Mouse (Mus musculus): ENCODE measurements around the gene Naalad2.
"Not testable (repeated sequence)": the region's sequence is repeated elsewhere in the genome, so short reads cannot be mapped to it uniquely, and the experiment has no call there.

The Naalad2 gene

DNA sequence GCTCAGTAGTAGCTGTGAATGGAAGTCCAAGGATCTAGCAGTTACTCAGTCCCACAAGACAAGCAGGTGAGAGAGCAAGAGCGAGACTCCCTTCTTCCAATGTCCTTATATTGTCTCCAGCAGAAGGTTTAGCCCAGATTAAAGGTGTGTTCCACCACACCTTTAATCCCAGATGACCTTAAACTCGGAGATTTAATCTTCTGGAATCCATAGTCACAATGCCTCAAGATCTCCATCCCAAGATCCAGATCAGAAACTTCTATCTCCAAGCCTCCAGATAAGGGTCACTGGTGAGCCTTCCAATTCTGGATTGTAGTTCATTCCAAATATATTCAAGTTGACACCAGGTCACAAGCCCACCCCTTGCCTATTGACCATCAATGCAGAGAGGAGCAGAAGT lies at the start of gene Naalad2:
Gene Naalad2 (minus strand): TSS at position 101 of the 400 bp plus-strand sequence.
- DNase-seq (ENCODE audit: low spot score in 2 of 2), result not testable (repeated sequence)

DNA sequence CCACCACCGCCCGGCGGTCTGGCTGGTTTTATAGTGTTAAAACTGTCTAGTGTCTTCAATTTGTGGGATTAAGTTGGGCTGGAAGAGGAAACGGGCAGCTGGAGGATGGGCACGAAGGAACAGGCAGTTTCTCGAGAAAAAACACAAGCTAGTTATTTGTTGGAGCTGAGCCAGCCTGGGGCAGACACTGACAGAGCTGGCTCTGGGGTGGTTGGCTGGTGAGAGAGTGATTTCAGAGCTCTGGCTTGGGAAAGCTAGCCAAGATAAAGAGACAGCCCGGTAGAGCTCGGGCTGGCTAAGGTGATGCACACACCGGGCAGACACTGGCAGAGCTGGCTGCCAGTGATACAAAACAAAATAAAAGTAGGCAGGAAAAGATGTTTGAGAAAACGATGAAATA lies 28.9 kb upstream of the Naalad2 start:
- DNase-seq (ENCODE audit: low spot score in 2 of 2), result no peak

DNA sequence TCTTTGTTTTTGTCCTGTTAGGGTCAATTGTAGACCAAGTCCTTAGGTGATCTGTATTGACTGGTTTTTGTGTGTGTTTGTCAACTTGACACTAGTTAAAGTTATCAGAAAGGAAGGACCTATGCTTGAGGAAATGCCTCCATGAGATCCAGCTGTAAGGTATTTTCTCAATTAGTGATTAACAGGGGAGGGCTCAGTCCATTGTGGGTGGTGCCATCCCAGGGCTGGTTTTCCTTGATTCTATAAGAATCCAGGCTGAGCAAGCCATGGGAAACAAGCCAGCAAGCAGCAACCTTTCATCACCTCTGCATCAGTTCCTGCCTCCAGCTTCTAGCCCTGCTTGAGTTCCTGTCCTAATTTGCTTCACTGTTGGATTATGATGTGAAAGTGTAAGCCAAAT lies 27.6 kb upstream of the Naalad2 start, which contains the start of gene Mbd3l2:
Gene Mbd3l2 (plus strand): TSS at position 301 of the 400 bp plus-strand sequence.
- DNase-seq (ENCODE audit: low spot score in 2 of 2), result no peak

DNA sequence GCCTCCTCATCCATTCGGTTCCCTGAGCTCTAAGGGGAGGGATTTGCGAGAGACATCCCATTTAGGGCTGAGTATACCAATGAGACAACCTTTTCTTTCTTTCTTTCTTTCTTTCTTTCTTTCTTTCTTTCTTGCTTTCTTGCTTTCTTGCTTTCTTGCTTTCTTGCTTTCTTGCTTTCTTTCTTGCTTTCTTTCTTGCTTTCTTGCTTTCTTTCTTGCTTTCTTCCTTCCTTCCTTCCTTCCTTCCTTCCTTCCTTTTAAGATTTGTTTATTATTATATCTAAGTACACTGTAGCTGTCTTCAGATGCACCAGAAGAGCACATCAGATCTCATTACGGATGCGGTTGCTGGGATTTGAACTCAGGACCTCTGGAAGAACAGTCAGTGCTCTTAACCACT lies 9.6 kb upstream of the Naalad2 start:
- not testable (repeated sequence) for DNase-seq (ENCODE audit: low spot score in 2 of 2)

DNA sequence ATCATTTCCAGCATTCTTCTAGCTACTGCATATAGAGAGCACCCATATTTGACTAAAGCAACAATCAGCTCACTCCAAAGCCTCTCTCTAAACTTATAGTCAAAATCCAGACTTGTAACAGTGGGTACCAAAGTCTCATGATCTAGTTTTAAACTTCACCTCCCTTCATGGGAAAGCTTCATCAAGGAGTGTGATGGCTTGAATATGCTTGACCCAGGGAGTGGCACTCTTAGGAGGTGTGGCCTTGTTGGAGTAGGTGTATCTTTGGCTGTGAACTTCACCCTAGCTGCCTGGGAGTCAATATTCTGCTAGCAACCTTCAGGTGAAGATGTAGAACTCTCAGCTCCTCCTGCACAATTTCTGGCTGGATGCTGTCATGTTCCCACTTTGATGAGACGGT lies 1.3 kb upstream of the Naalad2 start, which contains the start of gene Ubtfl1:
Gene Ubtfl1 (plus strand): TSS at position 301 of the 400 bp plus-strand sequence.
- no peak for DNase-seq (ENCODE audit: low spot score in 2 of 2)

DNA sequence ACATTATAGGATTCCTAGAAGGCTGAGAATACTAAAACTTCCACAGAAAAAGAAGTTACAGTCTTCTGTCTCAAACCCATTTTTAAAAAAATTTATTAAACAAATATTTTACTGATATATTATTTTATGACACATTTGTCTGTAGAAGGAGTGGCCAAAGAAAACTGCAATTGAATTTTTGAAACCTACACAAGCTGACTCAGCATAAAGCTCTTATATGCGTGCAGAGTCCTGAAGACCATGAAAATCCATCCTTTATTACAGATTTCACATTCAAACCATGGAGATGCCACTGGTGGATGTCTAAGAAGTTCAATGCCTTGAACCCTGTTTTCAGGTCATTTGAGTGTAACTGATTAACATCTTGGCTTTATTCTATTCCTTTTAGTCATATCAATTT lies 3.2 kb downstream of the Naalad2 start:
- DNase-seq (ENCODE audit: low spot score in 2 of 2), result no peak

DNA sequence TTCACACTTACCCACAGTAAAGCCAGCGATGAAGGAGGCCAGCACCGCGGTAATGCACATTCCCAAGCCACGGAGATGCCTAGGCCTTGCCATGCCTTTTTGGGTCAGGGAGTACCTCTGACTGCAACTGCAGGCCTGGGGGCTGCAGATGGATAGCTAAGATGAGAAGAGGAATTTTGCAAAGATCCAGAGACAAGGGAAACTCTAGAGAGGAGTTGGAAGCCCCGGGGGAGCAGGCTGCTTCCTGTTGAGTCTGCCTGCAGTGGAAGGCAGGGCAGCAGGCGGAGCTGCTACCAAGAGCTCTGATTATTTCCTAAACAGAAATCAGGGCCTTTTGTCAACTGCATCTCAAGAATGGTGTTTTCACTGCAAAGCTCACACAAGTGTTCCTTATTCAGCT lies 17.0 kb downstream of the Naalad2 start:
- no peak for DNase-seq (ENCODE audit: low spot score in 2 of 2)

DNA sequence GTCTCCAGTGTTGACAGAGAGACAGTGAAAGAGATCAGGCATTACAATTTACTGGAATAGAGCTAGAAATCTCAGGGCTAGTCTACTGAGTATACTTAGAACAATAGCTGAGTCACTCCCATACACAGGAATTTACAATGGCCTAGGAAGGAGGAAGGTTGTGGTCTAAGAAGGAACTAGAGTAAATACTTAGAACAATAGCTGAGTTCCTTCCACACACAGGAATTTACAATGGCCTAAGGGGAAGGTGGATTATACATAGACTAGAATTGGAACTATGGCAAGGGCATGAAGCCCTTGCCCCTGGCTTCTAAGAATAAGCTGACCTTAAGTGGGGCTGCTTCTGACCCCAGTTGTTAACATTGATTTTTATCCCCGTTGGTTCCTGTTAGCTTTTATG lies 29.8 kb downstream of the Naalad2 start:
- DNase-seq (ENCODE audit: low spot score in 2 of 2), result not testable (repeated sequence)

DNA sequence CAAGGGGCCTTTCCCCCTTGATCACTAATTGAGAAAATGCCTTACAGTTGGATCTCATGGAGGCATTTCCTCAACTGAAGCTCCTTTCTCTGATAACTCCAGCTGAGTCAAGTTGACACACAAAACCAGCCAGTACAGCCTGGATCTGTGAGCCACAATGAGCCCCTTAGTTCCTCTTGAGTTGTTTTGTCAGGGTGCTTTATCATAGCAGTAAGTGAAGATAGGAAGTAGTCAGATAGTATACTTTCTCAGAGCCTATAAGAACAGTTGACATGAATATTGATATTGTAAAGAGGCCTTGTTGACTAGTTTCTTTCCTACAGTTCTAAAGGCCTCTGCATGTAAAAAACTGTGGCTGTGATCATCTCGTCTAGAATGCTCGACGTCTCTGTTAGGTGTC lies 82.8 kb downstream of the Naalad2 start:
- DNase-seq (ENCODE audit: low spot score in 2 of 2), result no peak

DNA sequence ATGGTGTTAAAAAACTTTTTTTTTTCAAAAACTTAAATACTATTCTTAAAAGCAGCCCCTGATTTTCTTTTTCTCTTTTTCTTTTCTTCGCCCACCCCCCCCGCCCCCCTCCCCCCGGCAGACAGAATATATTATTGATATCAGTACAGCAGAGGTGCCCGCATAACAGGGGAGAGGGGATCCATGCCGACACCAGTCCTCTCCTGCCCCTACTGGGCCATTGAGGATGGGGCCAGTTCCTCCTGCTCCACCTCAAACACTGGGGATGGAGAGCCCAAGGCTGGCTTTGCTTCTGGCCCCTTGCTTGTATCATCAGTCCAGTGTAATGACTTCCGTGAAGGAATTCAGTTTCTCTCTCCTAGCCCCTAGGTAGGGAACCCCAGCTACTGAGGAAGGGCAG lies 104.5 kb downstream of the Naalad2 start:
- no peak for DNase-seq (ENCODE audit: low spot score in 2 of 2)

DNA sequence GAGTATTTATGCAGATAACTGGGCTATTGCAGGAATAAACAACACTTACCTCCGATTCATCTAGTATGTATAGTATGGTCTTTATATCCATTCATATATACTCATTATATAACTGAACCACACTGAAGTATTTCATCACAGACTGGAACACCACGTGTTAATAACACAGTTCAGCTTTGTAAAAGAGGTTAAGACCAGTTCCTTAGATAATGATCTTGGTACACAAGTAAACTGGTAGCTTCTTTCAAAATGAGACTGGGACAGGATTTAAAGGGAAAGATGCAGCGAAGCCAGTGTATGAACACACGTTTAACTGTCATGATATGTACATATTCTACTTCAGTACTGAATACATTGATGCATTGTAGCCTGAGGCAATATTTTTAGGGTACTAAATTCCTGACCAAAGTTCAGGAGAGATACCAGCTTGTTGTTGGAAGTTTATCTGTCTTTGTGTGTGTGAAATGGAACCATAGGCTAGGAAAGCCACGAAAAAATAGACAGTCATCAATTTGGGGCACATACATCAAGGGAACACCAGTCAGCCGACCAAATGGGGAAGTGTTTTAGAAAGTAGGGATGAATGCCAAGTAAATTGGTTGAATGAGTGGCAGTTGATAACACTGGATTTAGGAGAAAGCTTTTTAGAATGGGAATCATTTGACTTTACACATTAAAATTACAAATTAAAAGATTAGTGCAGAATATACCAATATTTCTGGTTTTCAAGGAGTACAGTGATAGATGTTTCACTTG lies 109.6 kb downstream of the Naalad2 start:
- no peak for DNase-seq (ENCODE audit: low spot score in 2 of 2)

DNA sequence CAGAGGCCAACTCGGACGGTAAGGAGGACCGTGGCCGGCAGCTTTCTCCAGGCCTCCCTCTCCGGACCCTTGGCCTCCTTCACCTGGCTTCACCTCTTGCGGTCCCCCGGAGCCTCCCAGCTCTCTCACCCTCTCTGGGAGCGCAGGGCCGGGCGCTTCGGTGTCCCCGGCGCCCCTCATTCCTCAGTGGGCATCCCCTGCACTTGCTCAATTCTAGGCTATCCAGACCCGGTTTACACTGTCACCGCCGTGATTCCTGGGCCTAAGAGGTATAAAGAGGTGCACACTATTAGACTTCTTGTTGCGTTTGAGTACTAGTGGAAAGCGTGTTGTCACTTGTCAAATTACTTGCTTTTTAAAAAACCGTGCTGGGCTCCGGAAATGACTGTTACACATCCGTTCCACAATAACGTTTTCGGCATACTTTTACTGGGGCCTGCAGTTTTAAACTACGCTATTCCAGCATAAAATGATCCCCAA lies 110.3 kb downstream of the Naalad2 start:
- DNase-seq (ENCODE audit: low spot score in 2 of 2), result no peak

DNA sequence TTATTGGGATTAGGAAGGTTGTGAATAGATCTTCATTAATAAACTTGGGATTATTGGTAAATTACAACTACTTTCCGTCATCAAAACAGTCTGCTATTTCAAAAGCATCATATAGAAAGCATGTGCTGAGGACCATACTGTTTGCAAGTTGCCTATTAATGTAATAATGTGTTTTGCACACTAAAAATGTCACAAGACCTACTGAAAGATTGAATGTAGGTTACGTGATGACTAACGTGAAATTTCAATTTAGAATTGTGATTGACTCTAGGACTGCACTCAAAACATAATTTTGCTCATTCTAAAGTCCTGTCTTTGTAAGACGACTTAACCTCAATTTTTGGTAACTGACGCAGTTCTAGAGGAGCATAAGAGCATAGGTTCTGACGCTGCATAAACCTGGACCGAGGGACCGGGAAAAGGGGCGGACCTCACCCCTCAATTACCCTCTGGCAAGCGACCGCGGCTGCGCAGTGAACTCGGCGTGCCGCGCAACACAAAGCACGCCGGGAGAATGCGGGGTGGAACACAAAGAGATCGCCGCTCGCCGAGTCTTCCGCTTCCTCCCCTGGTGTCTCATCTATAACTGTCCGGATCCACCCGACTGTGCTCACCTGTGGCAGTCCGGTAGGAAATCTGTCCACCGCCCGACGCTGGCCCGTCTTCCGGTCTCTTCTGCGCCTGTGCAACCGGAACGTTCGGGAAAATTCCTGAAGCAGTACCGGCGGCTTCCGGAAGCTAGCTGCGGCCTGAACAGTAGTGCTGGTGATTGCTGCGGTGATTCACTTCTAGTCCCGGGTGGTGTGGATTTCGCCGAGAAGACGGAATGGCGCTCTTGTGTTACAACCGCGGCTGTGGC lies 111.0 kb downstream of the Naalad2 start, which contains the start of gene Chordc1:
Gene Chordc1 (plus strand): TSS at position 555 of the 859 bp plus-strand sequence.
- DNase-seq (ENCODE audit: low spot score in 2 of 2), result peak; percentile 97

DNA sequence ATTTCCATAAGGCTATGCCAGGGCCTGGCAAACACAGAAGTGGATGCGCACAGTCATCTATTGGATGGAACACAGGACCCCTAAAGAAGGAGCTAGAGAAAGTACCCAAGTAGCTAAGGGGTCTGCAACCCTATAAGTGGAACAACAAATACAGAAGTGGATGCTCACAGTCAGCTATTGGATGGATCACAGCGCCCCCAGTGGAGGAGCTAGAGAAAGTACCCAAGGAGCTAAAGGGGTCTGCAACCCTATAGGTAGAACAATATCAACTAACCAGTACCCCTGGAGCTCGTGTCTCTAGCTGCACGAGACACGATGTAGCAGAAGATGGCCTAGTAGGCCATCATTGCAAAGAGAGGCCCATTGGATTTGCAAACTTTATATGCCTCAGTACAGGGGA lies 124.1 kb downstream of the Naalad2 start:
- not testable (repeated sequence) for DNase-seq (ENCODE audit: low spot score in 2 of 2)

DNA sequence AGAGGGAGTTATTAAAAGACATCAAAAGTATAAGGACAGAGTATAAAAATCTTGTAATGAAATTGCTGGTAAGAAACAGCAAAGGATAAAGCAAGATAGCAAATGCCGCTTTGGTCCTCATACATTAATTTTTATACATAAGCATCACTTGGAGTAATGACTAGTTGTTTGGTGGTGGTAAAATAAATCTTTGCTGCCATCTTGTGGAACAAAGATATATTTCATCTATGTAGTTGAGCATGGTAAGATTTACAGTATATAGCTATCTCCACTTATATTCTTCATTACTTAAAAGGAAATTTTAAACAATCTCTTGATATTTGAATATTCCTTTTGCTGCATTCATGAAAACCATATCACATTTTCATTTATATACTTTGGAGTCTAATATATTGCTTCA lies 125.3 kb downstream of the Naalad2 start:
- no peak for DNase-seq (ENCODE audit: low spot score in 2 of 2)

DNA sequence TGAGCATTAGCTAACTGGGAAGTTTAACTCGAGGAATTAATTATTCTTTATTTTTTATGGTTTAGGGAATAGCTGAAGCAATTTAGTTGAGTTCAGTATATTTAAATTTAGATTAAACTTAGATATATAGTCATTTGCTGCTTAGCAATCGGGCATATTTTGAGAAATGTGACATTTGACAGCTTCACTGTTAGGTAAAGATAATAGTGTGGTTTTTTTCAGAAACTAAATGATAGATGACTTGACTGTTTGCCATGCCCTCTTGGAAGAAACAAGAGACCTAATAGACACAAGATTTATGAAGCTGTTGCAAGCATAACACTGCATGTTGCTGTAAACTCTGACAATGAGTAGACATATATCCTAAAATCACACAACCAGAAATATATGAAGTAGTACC lies 126.0 kb downstream of the Naalad2 start:
- DNase-seq (ENCODE audit: low spot score in 2 of 2), result no peak

DNA sequence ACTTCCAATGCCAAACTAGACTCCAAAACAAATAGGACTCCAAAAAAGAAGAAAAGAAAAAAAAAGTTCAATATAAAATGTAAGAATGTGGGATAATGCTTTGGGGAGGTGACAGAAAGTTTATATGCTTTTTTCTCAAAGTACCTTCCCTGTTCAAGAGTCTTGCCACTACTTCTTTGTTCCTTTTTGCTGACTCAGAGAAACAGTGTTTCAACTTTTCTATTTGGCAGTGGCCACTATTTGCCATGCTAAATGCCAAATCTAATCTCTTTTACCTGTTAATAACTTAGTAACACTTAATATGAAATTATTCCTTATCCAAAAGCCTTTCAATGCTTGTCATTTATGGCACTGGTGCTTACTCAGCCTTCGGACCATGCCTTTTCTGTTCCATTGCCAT lies 126.9 kb downstream of the Naalad2 start:
- no peak for DNase-seq (ENCODE audit: low spot score in 2 of 2)
